Mouse (Mus musculus) lung, adult 2 months (tissue): ENCODE measurements around the gene Tcirg1.

ENCODE experiments used
- CTCF ChIP-seq: fragments of 200-500 bp; IDR thresholded peaks from 2 replicates; pipeline ENCODE4 v1.5.1; 2011; ENCODE audit warnings: mild to moderate bottlenecking, low read length, control low read depth; ENCODE audit not compliant: insufficient read depth
- POLR2A ChIP-seq: fragments of 200-500 bp; IDR thresholded peaks from 2 replicates; pipeline ENCODE4 v1.6.1; 2011; ENCODE audit warnings: low read depth, mild to moderate bottlenecking, control low read depth, low read length, borderline replicate concordance; ENCODE audit errors: extremely low read depth

DNA sequence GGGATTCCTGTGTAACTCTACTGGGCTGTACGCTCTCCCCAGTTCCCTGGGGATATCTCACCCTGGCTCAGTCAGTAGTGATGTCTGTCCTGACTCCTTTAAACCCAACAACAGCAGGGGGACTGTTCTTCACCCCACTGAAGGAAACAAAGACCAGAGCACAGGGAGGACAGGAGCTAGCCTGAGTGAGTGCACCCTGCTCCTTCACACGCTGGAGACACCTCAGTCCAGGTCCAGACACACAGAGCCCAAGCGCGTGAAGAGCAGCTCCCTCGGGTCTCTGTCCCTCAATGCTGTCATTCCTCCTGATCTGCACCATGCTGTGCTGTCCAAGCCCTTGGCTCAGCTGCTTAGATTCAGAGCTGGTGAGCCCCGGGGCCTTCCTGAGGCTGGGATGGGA is 19.8 kb upstream of the Tcirg1 start:
- TF ChIP-seq CTCF (no peak), POLR2A (no peak)
